Mouse (Mus musculus): ENCODE measurements around the gene Snx19. TPM values are rescaled to one million over a fixed set of nuclear protein-coding genes. Genes with fewer than 3 reads are reported as not detected.

Snx19 gene
- 10 to 100 TPM; 51.9 to 52.5 TPM for total RNA-seq (2021)
- long read RNA-seq, experiment 1, full-length matches to known transcripts: 20 of 38 reads
- long read RNA-seq, experiment 1, partial matches to known transcripts: 14 of 38 reads
- long read RNA-seq, experiment 1, other reads (novel, unspliced or antisense): 4 of 38 reads
- long read RNA-seq, experiment 2, full-length matches to known transcripts: 30 of 54 reads
- long read RNA-seq, experiment 2, partial matches to known transcripts: 3 of 54 reads
- long read RNA-seq, experiment 2, other reads (novel, unspliced or antisense): 21 of 54 reads

GRCm38 (mm10) chr9:30426882-30427632, at the start of gene Snx19:
TSS of gene Snx19 (plus strand) at chr9:30427108.
- peak; percentile 99 for TF ChIP-seq CTCF (conservative IDR thresholded peaks at IDR 0.05)
- DNase-seq (ENCODE audit: low spot score in 2 of 2): peak; percentile 88 to 96
- H3K27ac ChIP-seq: peak within 1 kb of the TSS; percentile 74

GRCm38 (mm10) chr9:30400771-30401170, 26.1 kb upstream of the Snx19 start:
- no peak for TF ChIP-seq CTCF (conservative IDR thresholded peaks at IDR 0.05)
- Histone ChIP-seq H3K27ac (no peak overlapping the region), H3K4me3 (no peak overlapping the region)
- no peak for DNase-seq (ENCODE audit: low spot score in 2 of 2)

More at GRCm38 (mm10) chr9:30426882-30427632, at the start of gene Snx19:
- peak within 1 kb of the TSS; percentile 97 for H3K4me3 ChIP-seq

DNA sequence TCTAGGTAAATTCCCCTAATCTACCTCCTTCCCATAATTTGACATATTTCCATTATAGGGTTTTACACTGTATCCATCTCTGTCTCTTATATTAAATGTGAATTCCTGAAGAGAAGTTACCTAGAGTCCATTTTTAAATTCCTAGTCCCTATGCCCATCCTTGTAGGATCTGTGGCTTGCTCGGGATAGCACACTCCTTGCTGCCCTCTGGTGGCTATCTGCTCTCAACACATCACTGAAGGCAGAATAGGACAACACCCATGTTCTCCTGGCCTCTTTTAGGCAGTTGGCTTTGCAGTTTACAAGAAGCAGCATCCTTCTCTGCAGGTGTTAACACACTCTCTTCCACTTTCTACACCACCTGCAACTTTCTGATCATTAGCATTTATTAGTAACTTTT, 4.0 kb upstream of the Snx19 start:
- no peak overlapping the region for H3K4me3 ChIP-seq
- peak; percentile 95 for TF ChIP-seq CTCF (conservative IDR thresholded peaks at IDR 0.05)
- H3K27ac ChIP-seq: no peak overlapping the region
- peak; percentile 29 to 71 for DNase-seq (ENCODE audit: low spot score in 2 of 2)

GRCm38 (mm10) chr9:30425178-30425577, 1.7 kb upstream of the Snx19 start:
- H3K27ac ChIP-seq: no peak overlapping the region
- no peak overlapping the region for H3K4me3 ChIP-seq
- DNase-seq (ENCODE audit: low spot score in 2 of 2): no peak
- TF ChIP-seq CTCF (conservative IDR thresholded peaks at IDR 0.05): no peak

GRCm38 (mm10) chr9:30428231-30428630, 1.3 kb downstream of the Snx19 start:
- TF ChIP-seq CTCF (conservative IDR thresholded peaks at IDR 0.05): no peak
- Histone ChIP-seq H3K27ac (no peak overlapping the region), H3K4me3 (peak overlapping the region; percentile 97; the same call in 1 of the 2 replicates)
- no peak for DNase-seq (ENCODE audit: low spot score in 2 of 2)

- Histone ChIP-seq H3K27ac (no peak overlapping the region), H3K4me3 (no peak overlapping the region)
- no peak; the same call in 1 of the 2 replicates for TF ChIP-seq CTCF (conservative IDR thresholded peaks at IDR 0.05)
- no peak for DNase-seq (ENCODE audit: low spot score in 2 of 2)
Measured at GRCm38 (mm10) chr9:30430447-30430846, 3.5 kb downstream of the Snx19 start.

- no peak overlapping the region for H3K4me3 ChIP-seq
- DNase-seq (ENCODE audit: low spot score in 2 of 2): no peak
- no peak overlapping the region for H3K27ac ChIP-seq
- no peak for TF ChIP-seq CTCF (conservative IDR thresholded peaks at IDR 0.05)
Measured at GRCm38 (mm10) chr9:30431909-30432308, 5.0 kb downstream of the Snx19 start.

GRCm38 (mm10) chr9:30433914-30434313, 7.0 kb downstream of the Snx19 start:
- Histone ChIP-seq H3K4me3 (no peak overlapping the region), H3K27ac (no peak overlapping the region)
- no peak for DNase-seq (ENCODE audit: low spot score in 2 of 2)
- no peak for TF ChIP-seq CTCF (conservative IDR thresholded peaks at IDR 0.05)

- peak; percentile 30 to 52 for DNase-seq (ENCODE audit: low spot score in 2 of 2)
- H3K27ac ChIP-seq: peak overlapping the region; percentile 74
- H3K4me3 ChIP-seq: no peak overlapping the region
- TF ChIP-seq CTCF (conservative IDR thresholded peaks at IDR 0.05): no peak
Measured at GRCm38 (mm10) chr9:30435902-30436585, 9.1 kb downstream of the Snx19 start.

- peak; percentile 90 for TF ChIP-seq CTCF (conservative IDR thresholded peaks at IDR 0.05)
- Histone ChIP-seq H3K4me3 (no peak overlapping the region), H3K27ac (no peak overlapping the region)
- peak; percentile 29 to 44 for DNase-seq (ENCODE audit: low spot score in 2 of 2)
Measured at GRCm38 (mm10) chr9:30438505-30438904, 11.6 kb downstream of the Snx19 start.

DNA sequence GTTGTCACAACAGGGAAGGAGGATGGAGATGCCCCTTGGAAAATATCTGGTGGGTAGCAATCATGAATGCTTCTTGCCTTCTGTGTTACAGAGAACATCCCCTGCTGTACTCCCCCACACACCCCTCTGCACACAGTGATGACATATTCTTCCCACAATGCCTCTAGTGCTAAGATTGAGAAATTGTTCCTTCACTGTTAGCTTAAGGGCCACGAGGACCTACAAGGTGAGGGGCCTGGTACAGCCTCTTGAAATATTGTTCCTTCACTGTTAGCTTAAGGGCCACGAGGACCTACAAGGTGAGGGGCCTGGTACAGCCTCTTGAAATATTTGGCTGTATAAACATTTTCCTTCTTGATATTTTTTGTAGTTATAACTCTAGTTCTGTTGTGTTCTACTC, 14.9 kb downstream of the Snx19 start:
- DNase-seq (ENCODE audit: low spot score in 2 of 2): no peak
- H3K27ac ChIP-seq: no peak overlapping the region
- no peak for TF ChIP-seq CTCF (conservative IDR thresholded peaks at IDR 0.05)
- no peak overlapping the region for H3K4me3 ChIP-seq

- no peak for TF ChIP-seq CTCF (conservative IDR thresholded peaks at IDR 0.05)
- DNase-seq (ENCODE audit: low spot score in 2 of 2): no peak
- Histone ChIP-seq H3K4me3 (no peak overlapping the region), H3K27ac (no peak overlapping the region)
Measured at GRCm38 (mm10) chr9:30445232-30446085, 18.6 kb downstream of the Snx19 start.
